Mouse (Mus musculus) cerebellum, postnatal 14 days (tissue): Measurements from ENCODE around the gene Prpf6.
A peak's percentile ranks its signal among the peaks of the same experiment; 100 is the strongest.

Source experiments
- DNase-seq, 2 experiments: peaks; one replicate each; pipeline ENCODE4 v3.0.0; 2021; ENCODE audit warnings: mixed read lengths in 2 of 2

Prpf6 gene

DNA sequence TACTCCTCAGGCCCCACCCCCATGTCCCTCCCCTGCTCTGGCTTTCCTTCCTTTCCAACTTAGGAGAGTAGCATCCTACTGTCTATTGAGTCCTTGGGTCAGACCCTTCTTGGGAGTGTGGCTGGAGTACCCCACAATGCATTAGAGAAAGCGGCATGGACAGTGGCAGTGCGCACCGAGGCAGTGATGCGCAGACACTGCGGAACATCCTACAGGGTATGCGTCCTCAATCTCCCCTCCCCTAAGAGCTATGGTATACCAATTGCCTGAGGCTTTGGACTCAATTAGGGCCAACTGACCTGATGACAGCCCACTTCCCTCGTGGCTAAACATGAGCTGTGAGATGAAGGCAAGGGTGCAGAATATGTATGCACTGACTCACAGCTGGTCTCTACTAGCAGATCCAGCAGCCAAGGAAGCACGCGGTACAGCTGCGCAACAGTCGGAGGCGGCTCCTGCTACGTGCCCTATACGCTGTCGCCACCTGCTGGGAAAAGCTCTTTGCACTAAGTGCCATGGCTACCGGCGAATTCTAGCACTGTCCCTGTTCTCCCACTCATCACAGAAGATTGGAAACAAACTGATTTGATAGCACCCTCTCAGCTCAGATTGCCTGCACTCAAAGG is 67.4 kb downstream of the Prpf6 start:
- DNase-seq = peak in 1 of 2 experiments; percentile 52

DNA sequence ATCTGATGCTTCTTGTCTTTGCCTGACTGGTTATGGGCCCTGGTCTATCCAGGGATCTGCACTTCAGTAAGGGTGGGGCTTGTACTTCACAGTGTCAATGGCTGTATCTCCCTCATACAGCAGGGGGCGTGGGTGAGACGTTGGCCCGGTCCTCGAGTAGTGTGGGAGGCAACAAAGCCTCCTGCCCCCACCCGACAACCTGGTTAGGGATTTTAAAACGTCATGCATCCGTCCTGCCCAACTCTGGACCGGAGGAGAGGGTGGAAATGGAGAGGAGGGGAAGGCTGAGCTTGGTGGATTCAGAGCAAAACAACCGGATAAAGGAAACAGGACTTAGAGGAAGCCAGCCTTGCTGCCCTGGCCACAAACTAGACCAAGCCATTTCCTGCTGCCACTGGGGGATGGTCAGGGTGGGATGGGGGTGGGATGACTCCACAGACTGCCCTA is 68.0 kb downstream of the Prpf6 start:
- DNase-seq = peak; percentile 86 to 94

DNA sequence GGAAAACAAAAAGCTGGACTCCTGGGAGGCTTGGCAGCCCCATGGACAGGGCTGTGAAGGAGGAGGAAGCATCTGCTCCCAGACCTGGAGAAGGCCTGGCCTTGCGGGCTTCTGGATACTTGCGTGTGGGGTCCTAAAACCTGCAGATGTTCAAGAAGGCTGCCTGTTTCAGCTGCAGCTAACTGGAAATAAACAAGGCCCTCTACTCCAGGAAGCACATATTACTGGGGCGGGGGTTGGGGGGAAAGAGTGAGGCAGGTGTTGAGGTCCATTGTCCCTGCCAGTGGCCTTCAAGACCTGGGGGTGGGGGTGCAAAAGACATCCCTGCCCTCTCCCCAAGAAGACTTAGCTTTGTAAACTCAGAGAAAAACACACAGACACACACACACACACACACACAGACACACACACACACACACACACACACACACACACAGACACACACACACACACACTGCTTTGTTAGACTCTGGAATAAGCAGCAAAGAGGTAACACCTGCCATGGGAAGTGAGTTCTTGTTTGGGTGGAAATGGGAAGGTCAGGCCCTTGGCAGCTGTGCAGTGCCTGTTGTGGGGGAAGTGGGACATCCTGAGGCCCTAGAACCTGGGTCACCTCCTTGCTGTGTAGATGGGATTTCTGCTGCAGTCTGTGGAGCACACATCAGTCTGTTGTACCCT is 71.1 kb downstream of the Prpf6 start:
- no peak for DNase-seq

DNA sequence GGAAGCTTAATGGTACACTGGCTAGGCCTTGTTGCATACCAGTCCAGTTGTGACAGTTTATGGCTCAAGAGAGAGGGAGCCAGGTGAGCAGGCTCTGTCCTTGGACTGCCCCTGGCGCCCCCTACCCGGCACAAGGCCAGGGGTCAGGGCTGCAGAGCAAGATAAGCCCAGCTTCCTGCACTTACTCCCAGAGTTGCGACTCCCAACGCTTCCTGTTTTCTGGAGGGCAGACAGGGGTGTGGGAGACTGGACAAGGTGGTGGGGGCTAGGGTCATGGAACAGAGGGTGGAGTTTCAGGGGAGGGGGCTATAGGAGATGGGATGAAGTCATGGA is 71.6 kb downstream of the Prpf6 start:
- DNase-seq = no peak

DNA sequence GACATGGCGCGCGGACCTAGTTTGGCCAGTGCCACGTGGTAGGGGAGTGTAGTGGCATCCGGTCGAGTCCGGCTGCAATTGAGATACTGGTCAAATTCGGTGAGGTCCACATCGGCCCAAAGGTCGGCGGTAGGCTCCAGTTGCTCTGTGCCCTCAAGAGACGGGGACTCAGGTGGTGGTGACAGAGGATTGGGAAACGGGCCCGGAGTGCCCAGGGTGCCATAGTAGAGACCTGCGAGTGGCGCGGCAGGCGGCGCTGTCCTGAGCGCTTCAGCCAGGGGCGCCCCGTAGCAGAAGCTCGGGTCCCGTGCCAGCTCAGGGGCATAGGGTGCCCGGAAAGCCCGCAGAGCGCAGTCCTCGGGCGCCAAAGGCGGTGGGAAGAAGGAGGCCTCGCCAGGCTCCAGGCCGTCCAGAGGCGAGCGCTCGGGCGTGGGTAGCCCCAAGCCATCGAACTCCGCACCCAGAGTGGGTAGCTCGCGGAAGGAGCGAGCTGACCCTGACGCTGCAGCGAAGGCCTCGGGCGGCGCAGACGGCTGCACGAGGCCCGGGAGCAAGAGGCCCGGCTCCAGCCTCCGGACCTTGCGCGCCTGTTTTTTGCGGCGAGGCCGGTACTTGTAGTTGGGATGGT is 78.7 kb downstream of the Prpf6 start:
- DNase-seq = no peak

DNA sequence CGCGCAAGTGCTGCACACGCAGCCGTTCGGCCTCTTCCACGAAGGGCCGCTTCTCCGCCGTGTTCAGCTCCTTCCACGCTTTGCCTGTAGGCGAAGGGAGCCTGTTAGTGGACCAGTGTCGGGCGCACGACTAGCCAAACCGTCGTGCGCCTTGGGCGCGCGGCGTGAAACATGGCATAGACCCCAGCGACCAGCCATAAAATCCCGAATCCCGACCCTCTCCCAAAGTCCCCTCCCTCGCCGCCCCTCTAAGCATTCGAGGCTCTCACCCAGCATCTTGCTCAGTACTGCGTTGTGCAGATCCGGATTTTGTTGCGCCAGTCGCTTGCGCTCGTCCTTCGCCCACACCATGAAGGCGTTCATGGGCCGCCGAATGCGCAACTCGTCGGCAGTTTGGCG is 79.2 kb downstream of the Prpf6 start:
- DNase-seq = peak in 1 of 2 experiments; percentile 37

DNA sequence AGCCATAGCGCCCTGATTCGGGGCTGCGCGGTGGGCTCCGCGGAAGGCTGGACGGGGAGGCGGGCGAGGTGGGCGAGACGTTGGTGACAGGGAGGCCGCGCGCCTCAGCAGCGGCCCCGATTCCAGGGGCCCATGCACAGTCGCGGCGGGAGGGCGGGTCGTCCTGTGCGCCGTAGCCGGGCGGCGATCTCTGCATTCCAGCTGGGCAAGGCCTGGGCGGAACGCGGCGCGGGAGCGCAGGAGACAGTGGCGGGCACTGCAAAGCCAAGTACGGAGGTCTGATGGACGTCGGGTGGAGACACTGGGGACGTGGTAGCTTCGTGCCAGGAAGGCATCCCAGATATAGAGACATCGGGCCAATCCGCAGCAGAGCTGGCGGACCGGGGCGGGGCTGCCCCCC is 79.7 kb downstream of the Prpf6 start, which contains the start of gene Sox18:
Sox18 (minus strand) TSS at position 315 of the 400 bp plus-strand sequence.
- peak in 1 of 2 experiments; percentile 30 for DNase-seq

DNA sequence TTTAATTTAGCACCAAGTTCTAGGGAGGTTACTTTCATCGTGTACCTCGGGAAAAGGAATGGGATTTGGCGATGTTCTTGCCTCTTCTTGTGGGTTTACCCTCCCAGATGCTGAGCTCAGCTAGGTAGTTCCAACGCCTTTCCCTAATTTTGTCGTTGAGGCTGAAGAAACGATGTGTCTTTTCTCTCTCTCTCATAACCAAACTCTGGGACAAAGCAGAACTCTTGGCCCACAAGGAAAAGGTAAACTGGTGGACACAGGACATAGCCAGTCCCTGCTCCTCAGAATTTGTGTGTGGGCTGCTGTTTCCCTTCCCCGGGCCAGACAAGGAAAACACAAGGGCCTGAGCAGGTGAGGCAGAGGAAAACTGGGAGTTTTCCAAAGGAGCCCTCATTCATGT is 80.3 kb downstream of the Prpf6 start:
- DNase-seq = no peak

DNA sequence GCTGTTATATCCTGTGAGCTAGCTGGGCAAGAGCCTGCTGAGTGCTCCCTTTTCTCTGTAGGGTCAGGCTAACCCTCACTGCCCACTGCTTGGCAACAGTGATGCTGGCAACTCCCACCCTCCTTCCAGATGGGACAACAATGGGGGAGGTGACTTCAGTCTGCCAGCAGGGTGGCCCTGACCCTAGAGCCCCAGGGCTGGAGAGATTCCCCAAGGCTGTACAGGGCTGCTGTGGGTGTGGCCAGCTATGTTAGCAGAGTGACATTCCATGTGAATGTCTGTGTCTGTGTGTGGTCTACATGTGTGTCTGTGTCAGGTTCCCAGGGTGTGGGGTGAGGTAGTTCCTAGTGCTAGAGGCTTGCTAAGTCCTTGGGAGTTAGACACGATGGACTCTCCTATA is 81.8 kb downstream of the Prpf6 start:
- DNase-seq = no peak

DNA sequence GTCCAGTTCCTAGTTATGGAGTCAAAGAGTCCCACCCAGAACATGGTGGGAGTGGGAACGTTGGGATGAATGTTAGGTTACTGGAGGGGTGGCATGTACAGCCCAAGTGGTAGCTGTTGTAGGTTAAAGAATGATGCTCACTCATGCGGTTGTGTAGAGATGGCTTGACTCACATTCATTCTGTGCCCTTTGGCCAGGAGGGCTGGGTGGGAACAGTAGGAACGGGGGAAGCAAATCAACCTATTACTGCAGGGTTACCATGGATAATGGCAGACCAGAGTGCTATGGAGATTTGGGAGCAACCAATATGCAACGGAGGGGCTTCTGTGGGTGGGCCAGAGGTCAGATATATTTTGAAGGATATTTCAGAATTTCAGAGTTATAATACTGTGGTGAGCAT is 83.3 kb downstream of the Prpf6 start:
- no peak for DNase-seq

DNA sequence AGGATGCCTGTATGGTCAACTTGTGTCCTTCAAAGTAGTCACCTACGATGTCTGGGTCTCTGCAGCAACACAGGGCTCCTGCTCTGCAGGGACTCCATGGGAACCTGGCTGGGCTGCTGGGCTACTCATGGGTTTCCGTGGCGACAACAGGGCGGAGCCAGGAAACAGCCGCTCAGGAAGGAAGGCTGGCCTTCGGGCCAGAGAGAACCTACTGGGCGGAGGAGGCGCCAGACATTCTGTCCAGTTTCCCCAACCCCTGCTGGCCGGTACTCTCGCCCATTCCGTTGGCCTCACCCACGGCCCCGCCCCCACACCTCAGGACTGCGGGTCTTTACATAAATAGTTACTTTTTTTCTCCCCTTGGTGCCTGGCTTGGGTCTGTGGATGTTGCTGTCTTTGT is 83.8 kb downstream of the Prpf6 start:
- DNase-seq = peak; percentile 60 to 63

DNA sequence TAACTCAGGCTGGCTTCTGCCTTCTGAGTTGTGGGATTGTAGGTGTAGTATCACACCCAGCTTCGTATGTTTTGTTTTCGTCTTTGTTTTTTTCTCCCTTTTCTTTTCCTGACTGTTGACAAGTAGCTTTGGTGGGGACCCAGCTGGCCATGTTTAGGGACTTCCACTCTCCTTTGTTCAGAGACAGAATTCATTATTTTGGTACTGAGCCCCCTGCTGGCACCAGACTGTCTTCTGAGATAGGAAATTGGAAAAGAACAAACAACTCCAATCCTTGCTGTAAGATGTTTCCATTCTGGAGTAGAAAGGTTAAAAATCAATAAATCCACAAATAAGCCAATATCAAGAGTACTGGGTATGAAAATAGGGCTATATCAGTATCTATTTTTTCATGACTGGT is 84.8 kb downstream of the Prpf6 start:
- peak in 1 of 2 experiments; percentile 45 for DNase-seq

DNA sequence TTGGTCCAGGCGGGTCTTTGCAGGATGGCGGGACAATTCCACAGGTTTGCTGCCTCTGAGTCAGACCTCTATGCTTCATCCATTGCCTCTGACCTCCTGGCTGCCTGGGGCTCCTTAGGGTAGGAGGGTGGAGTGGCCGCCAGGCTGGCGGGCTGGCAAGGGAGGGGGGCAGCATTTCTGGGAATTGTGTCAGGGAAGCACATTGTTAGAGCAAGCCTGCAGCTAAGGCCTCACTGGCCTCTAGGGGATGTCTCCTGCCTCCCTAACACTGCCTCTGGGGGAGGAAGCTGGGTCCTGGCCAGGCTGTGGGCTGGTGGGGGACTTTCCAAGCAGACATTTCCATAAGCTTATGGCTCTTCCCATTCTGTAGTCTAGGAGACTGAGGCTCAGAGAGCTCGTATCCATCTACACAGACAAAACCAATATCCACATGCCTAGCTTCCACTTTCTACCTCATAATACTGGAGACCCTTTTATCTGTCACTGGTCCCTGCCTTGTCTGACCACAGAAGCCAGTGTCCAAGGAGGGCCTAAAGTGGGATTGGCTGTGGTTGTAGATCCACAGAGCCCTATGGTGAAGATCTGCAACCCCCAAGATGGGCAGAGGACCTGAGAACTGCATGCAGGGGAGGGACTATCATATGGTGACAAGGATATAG is 85.6 kb downstream of the Prpf6 start:
- no peak for DNase-seq

DNA sequence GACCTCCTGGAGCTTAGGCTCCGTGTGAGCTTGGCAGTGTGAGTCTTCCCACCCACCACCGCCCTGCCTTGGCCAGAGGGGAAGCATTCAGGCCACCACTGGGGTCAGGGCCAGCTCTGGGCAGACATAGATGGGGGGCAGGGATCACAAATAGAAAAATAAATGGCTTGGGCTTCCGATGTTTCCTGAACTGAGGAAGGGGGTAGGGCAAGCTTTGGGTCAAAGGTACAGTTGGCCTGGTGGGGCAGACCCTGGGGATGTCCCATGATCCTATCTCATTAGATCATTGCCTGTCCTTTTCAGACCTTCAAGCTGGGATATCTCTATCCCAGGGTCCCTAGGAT is 86.1 kb downstream of the Prpf6 start:
- no peak for DNase-seq

DNA sequence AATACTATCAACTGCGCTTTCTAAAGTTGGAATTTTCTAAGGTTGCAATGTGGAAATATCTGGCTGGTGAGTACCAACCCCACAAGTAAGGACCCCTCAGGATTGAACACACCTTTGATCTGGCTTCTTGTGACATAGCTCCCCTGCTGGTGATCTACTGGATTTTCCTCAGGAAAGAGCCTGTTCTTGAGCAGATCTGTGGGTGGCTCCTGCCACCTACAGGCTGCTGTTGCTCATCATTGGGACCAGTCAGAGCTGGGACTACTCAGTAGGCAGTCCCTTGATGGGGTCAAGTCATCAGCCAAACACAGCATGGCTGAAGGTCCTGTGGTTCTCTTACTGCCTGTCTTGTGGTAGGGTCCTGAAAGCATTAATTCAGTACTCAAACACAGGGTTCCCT is 87.1 kb downstream of the Prpf6 start:
- peak; percentile 76 for DNase-seq

DNA sequence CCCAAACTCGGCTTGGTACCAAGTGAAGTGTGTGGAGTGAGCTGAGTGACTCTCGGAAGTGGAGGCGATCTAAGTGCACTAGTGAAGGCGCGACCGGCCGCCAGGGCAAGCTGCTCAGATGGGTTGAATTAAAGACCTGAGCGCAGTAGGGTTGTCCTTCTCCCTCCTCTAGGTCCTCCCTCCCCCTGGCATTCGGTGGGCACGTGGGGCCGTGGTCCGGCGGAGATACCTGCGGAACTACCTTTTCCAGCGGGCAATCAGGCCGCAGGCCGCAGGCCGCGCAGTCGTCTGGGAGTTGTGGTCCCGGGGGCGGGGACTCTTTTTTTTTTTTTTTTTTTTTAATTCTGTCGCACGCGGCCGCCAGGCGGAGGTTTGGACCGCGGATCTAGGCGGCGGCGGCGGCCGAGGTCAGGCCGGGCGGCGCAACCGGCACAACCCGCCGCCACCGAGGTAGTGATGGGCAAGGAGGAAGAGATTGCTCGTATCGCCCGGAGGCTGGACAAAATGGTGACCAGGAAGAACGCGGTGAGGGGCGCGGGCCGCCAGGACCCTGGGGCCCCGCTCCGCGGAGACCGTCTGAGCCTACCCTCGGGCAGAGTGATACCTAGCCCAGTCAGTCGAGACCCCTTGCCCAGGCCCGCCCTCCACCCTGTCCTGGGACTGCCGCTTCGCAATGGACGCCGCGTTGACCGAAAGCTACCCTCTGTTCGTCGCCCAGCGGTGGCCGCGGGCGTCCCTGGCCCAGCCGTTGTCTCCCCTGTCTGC is 88.5 kb downstream of the Prpf6 start, which contains the start of gene Tcea2:
Tcea2 (plus strand) TSS at position 360 of the 765 bp plus-strand sequence.
- peak; percentile 85 to 87 for DNase-seq

DNA sequence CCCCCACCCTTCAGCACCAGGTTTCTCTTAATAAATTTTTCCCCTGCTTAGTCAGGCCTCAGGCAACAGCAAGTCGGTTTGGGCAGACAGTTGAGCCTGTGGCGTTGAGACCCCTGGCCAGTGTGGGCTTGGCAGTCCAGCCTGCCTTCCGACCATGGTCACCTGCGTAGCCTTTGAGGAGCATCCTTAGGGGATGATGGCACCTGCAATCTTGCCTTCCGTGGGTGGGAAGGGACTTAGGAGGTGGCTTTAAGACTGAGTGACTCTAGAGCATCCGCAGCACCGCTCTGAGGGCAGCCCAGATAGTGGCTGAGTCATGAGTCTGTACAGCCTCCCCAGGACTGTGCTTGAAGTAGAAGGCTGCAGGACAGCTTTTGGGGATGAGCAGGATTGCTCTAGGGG is 89.0 kb downstream of the Prpf6 start:
- peak in 1 of 2 experiments; percentile 53 for DNase-seq

DNA sequence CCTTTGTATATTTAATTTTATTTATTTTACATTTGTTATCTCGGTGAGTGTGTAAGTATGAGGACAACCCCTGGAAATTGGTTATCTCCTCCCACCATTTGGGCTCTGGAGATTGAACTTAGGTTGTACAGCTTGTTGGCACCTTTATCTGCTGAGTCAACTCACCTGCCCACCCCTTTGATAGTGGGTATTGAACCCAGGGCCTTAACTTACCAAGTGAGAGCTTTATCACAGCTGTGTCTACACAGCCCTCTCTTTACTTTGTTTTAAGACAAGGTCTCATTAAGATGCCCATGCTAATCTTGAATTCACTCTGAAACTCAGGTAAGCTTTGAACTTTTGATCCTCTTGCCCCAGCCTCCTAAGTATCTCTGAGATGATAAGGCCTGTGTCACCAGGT is 90.3 kb downstream of the Prpf6 start:
- no peak for DNase-seq

DNA sequence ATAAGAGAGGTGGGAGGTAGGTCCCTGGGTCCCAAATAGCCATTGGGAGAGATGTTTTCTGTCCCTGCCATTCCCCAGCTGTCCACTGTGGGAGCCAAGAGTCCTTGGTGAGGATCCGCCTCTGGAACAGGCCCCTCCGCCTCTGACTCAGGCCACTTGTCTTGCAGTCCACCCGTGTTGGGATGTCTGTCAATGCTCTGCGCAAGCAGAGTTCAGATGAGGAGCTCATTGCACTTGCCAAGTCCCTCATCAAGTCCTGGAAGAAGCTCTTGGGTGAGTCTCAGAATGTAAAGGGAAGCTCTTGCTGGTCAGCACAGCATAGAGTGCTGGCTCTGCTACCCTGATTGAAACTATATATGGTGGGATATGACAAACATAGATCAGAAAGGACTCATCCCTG is 91.7 kb downstream of the Prpf6 start:
- no peak for DNase-seq

DNA sequence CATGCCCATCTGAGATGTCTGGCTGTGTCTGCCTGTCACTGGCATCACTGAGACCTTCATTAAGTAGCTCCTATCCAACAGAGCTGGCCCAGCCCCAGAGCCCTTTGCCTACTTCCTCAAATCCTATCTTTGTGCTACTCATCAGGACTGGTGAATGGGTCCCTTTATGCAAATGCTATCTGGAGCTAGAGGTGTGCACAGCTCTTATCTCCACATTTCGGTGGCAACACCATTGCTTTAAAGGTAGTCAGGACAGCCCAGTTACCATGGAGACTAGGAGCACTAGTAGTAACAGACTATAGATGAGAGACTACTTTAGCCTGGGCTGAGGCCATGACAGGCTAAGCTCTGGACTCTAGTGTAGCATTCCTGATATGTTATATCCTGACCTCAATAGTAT is 93.0 kb downstream of the Prpf6 start:
- DNase-seq = no peak

DNA sequence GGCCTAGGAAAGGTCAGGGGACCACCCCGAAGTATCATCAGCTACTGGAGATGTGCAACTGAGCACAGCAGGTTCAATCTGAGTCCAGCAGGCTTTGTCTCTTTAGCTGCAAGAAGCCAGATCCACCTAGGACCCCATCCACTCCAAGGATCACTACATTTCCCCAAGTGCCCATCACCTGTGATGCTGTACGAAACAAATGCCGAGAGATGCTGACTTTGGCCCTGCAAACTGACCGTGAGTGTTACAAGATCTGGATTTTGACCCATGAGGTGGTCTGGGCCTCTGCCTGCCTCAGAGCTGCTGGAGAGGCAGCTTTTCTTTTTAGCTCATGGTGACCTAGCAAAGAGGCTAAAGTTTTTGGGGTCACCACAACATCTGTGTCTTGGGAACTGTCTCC is 94.0 kb downstream of the Prpf6 start:
- no peak for DNase-seq

DNA sequence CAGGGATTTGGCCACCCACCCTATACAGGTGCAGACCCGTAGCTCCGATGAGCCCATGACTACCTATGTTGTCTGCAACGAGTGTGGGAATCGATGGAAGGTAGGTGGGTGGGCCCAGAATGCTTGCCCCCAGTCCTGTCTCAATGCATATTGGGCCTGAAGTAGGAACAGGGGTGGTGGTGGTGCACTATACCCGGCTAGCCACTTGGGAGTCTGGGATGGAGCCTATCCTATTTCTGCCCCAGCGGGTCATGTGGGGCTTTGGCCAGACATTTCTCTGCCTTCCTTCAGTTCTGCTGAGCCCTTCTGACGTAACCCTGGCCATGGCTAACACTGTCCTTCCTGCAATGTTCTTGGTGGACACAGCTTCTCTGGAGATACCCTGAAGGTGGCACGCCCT is 95.9 kb downstream of the Prpf6 start:
- DNase-seq = no peak
